Mouse (Mus musculus): Measurements from ENCODE around the gene Agbl4. TPM values are rescaled to one million over a fixed set of nuclear protein-coding genes. Genes with fewer than 3 reads are reported as not detected.

Agbl4 gene
- polyA plus RNA-seq (2012; rRNA removed) = 0.19 and 0.21 TPM in 2 replicates

DNA sequence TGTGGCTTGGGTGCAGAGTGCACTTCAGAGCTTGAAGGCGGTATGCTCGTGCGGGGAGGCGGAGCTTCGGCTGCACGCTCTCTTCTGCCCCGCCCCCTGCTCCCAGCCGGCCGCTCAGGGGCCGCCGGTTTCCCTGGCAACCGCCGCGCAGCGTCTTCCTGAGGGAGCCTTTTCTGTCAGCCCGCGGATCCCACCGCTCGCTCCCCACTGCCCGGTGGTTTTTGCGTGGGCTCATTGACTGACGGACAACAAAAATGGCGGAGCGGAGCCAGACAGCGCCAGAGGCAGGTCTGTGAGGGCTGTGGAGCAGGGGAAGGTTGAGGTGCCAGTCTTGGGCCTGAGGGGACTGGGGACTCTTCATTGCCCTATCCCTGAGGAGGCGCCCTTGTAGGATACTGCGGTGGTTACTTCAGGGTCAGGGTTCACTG, at the start of gene Agbl4:
Agbl4 (plus strand) TSS at position 44 of the 428 bp plus-strand sequence.
- DNase-seq = peak; percentile 8
- Histone ChIP-seq H3K4me3 (replicated peaks; ENCODE audit: extremely low read depth, low read depth, low read length) (peak within 1 kb of the TSS; percentile 43), H3K4me1 (ENCODE audit: control insufficient read depth, insufficient read depth, low read length) (no peaks in the 10 kb centered on the region)
- TF ChIP-seq POLR2A (IDR thresholded peaks at IDR 0.05; ENCODE audit: borderline replicate concordance, extremely low read depth, low read depth, low read length) (no peak), CTCF (IDR thresholded peaks at IDR 0.05; ENCODE audit: insufficient read depth, low read length) (no peak)
- 2% methylated on average over 27 of the region's 27 CpGs for WGBS

GRCm38 (mm10) chr4:110350856-110351177, 46.6 kb upstream of the Agbl4 start:
- Histone ChIP-seq H3K4me3 (replicated peaks; ENCODE audit: extremely low read depth, low read depth, low read length) (no peak overlapping the region), H3K4me1 (ENCODE audit: control insufficient read depth, insufficient read depth, low read length) (no peaks in the 10 kb centered on the region)
- TF ChIP-seq POLR2A (IDR thresholded peaks at IDR 0.05; ENCODE audit: borderline replicate concordance, extremely low read depth, low read depth, low read length) = no peak
- no peak for TF ChIP-seq CTCF (IDR thresholded peaks at IDR 0.05; ENCODE audit: insufficient read depth, low read length)
- WGBS = 14% methylated on average over 6 of the region's 6 CpGs
- no peak for DNase-seq

DNA sequence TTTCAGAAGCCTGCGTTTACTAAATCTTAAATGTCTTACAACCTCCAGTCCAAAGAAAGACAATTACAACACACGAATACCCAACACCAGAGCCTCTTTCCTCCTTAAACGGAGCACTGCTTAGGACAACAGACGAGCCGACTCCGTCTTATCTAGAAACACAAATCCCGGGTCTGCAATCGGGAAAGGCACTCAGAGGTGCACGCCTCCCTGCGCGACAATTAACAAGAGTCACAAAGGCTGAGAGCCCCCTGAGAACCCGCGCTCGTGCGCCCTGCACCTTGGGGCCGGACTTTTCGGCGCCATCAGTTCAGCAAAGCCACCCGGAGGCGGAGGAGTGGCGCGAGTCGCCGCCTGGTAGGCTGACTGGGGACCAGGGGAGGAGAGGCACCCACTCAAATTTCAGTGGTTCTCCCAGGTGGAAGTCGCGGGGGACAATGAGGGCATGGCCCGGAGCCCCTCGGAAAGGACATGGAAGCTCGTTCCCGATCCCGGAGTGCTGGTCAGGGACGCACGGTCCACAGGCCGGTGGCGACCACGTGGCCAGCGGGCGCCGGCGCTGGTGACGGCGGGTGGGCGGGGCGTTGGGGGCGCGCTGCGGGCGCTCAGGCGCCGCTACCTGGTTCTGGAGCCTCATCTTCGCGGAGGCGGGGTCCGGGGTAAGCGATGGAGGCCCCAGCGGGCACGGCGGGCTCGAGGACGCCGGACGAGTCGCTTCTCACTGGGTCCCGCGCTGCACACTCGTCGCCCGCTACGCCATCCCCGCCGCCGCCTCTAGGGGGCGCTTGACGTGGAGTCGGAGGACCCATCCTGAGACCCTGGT, 46.1 kb upstream of the Agbl4 start, which contains the start of gene Elavl4:
Elavl4 (minus strand) TSS at position 732 of the 823 bp plus-strand sequence.
- peak within 1 kb of the TSS; percentile 6 for H3K4me3 ChIP-seq (replicated peaks; ENCODE audit: extremely low read depth, low read depth, low read length)
- under 1% methylated on average over 75 of the region's 75 CpGs for WGBS
- H3K4me1 ChIP-seq (ENCODE audit: control insufficient read depth, insufficient read depth, low read length) = no peaks in the 10 kb centered on the region
- TF ChIP-seq CTCF (IDR thresholded peaks at IDR 0.05; ENCODE audit: insufficient read depth, low read length) = no peak
- TF ChIP-seq POLR2A (IDR thresholded peaks at IDR 0.05; ENCODE audit: borderline replicate concordance, extremely low read depth, low read depth, low read length) = no peak
- DNase-seq = peak; percentile 10

DNA sequence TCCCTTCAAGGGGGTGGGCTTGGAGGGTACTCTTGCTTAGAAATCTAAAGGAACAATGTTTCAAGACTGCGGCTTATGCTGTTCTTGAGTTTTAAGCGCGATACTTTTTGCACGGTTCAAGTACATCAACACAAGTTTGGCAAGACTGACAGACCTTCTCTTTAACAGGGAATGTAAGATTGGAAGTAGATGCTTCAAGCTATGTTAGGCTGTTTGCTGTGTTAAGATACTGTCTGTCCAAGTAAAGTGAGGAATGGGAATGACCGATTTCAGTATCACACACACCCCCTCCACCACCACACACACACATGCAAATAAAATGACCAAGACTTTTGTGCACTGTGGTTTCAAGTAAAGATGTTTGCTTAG, 45.5 kb upstream of the Agbl4 start:
- no peak for TF ChIP-seq POLR2A (IDR thresholded peaks at IDR 0.05; ENCODE audit: borderline replicate concordance, extremely low read depth, low read depth, low read length)
- Histone ChIP-seq H3K4me1 (ENCODE audit: control insufficient read depth, insufficient read depth, low read length) (no peaks in the 10 kb centered on the region), H3K4me3 (replicated peaks; ENCODE audit: extremely low read depth, low read depth, low read length) (no peak overlapping the region)
- WGBS = 11% methylated on average over 5 of the region's 5 CpGs
- DNase-seq = no peak

DNA sequence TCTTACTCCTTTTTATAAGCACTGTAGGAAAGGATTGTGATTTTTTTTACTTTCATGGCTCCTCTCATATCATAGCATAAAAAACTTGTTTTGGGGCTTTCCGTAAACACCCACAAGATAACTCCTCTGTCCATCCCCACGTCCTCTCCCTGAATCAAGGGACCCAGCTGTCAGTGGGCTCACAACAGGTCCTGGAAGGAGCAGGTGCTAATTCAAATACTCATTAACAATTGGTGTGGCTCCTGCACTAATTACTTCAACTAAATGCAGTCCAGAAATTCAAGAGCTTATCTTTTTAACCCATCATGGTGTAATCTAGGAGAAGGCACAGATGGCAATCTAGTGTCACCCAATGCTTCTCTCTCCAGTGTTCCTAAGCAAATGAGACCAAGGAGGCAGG, 36.9 kb upstream of the Agbl4 start:
- Histone ChIP-seq H3K4me1 (ENCODE audit: control insufficient read depth, insufficient read depth, low read length) (no peaks in the 10 kb centered on the region), H3K4me3 (replicated peaks; ENCODE audit: extremely low read depth, low read depth, low read length) (no peak overlapping the region)
- DNase-seq = no peak
- TF ChIP-seq CTCF (IDR thresholded peaks at IDR 0.05; ENCODE audit: insufficient read depth, low read length) (no peak), POLR2A (IDR thresholded peaks at IDR 0.05; ENCODE audit: borderline replicate concordance, extremely low read depth, low read depth, low read length) (no peak)
- 66% methylated on average over 2 of the region's 2 CpGs for WGBS

GRCm38 (mm10) chr4:110396221-110396620, 1.2 kb upstream of the Agbl4 start:
- H3K4me1 ChIP-seq (ENCODE audit: control insufficient read depth, insufficient read depth, low read length) = no peaks in the 10 kb centered on the region
- TF ChIP-seq CTCF (IDR thresholded peaks at IDR 0.05; ENCODE audit: insufficient read depth, low read length) (no peak), POLR2A (IDR thresholded peaks at IDR 0.05; ENCODE audit: borderline replicate concordance, extremely low read depth, low read depth, low read length) (no peak)
- H3K4me3 ChIP-seq (replicated peaks; ENCODE audit: extremely low read depth, low read depth, low read length) = no peak overlapping the region
- DNase-seq = no peak
- WGBS = 81% methylated on average over 5 of the region's 5 CpGs

DNA sequence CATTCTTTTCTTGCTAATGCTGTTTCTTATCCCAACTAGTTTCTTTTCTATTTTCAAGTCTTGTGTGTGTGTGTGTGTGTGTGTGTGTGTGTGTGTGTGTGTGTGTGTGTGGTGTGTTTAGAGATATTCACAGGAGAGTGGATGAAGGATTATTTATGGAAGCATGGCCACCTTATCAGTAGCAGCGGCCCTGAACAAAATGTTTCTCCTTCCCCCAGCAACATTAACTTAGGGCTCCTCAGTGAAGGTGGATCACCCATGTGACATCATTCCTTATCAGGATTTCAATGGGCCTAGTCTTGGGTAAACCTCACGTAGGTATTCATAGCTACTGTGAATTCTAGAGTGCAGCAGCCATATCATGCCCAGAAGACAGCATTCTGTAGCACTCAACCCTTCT, 22.8 kb downstream of the Agbl4 start:
- no peaks in the 10 kb centered on the region for H3K4me1 ChIP-seq (ENCODE audit: control insufficient read depth, insufficient read depth, low read length)
- no peak for TF ChIP-seq CTCF (IDR thresholded peaks at IDR 0.05; ENCODE audit: insufficient read depth, low read length)
- TF ChIP-seq POLR2A (IDR thresholded peaks at IDR 0.05; ENCODE audit: borderline replicate concordance, extremely low read depth, low read depth, low read length) = no peak
- no peak overlapping the region for H3K4me3 ChIP-seq (replicated peaks; ENCODE audit: extremely low read depth, low read depth, low read length)
- WGBS = 46% methylated on average over 2 of the region's 2 CpGs
- no peak for DNase-seq

GRCm38 (mm10) chr4:110427653-110428052, 30.2 kb downstream of the Agbl4 start:
- DNase-seq = no peak

DNA sequence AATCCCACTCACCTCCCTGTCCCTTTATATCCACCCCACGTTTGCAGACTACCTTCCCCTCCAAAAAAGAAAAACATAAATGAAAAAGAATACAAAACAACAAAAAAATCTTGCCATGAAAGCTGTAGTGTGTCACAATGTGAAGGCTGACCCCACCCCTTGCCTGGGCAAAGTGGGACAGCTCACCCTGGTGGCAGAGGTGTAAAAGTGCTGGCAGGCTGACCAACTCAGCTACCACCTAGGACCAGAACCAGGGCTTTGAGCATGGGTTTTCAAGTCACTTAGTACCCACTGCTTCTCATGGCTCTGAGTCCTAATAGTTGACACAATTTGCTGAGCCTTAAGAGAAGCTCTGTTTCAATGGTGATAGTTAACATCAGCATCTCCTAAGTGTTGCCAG, 96.9 kb downstream of the Agbl4 start:
- TF ChIP-seq CTCF (IDR thresholded peaks at IDR 0.05; ENCODE audit: insufficient read depth, low read length) = peak; percentile 21; the same call in 1 of the 2 replicates
- no peak for TF ChIP-seq POLR2A (IDR thresholded peaks at IDR 0.05; ENCODE audit: borderline replicate concordance, extremely low read depth, low read depth, low read length)
- no peaks in the 10 kb centered on the region for H3K4me1 ChIP-seq (ENCODE audit: control insufficient read depth, insufficient read depth, low read length)
- WGBS = 26% methylated on average over 1 of the region's 1 CpGs
- no peak overlapping the region for H3K4me3 ChIP-seq (replicated peaks; ENCODE audit: extremely low read depth, low read depth, low read length)
- peak; percentile 1 for DNase-seq

More at GRCm38 (mm10) chr4:110427653-110428052, 30.2 kb downstream of the Agbl4 start:
- Histone ChIP-seq H3K4me1 (ENCODE audit: control insufficient read depth, insufficient read depth, low read length) (no peaks in the 10 kb centered on the region), H3K4me3 (replicated peaks; ENCODE audit: extremely low read depth, low read depth, low read length) (no peak overlapping the region)
- TF ChIP-seq POLR2A (IDR thresholded peaks at IDR 0.05; ENCODE audit: borderline replicate concordance, extremely low read depth, low read depth, low read length) = no peak
- TF ChIP-seq CTCF (IDR thresholded peaks at IDR 0.05; ENCODE audit: insufficient read depth, low read length) = no peak

- Histone ChIP-seq H3K4me1 (ENCODE audit: control insufficient read depth, insufficient read depth, low read length) (no peaks in the 10 kb centered on the region), H3K4me3 (replicated peaks; ENCODE audit: extremely low read depth, low read depth, low read length) (no peak overlapping the region)
- no peak for DNase-seq
- TF ChIP-seq CTCF (IDR thresholded peaks at IDR 0.05; ENCODE audit: insufficient read depth, low read length) = no peak
- TF ChIP-seq POLR2A (IDR thresholded peaks at IDR 0.05; ENCODE audit: borderline replicate concordance, extremely low read depth, low read depth, low read length) = no peak
- WGBS = 73% methylated on average over 4 of the region's 4 CpGs
Measured at GRCm38 (mm10) chr4:110529804-110530203, 132.3 kb downstream of the Agbl4 start.
